Mouse (Mus musculus) left cerebral cortex, postnatal 10 days (tissue): ENCODE results near the gene Zswim9. TPM values are rescaled to one million over a fixed set of nuclear protein-coding genes. Genes with fewer than 3 reads are reported as not detected.
"Not testable (repeated sequence)": the region's sequence is repeated elsewhere in the genome, so short reads cannot be mapped to it uniquely, and the experiment has no call there.

Source experiments
- DNase-seq, 2 experiments: peaks; one replicate each; pipeline ENCODE4 v3.0.0; 2021 to 2022; ENCODE audit warnings: low spot score in 2 of 2, mixed read lengths in 1 of 2; ENCODE audit errors: extremely low spot score in 1 of 2
- intact Hi-C: fragments of 180-260 bp; cut with DNase I; formaldehyde crosslinking; loops from one replicate; pipeline ENCODE4 v1.15.1; 2025
- total RNA-seq, 2 experiments: library from RNA; stranded (reverse); gene quantifications; 2 replicates each; pipeline ENCODE4 v1.2.3; 2021

The Zswim9 gene
- total RNA-seq = 10 to 100 TPM; 12.4 to 13.0 TPM

DNA sequence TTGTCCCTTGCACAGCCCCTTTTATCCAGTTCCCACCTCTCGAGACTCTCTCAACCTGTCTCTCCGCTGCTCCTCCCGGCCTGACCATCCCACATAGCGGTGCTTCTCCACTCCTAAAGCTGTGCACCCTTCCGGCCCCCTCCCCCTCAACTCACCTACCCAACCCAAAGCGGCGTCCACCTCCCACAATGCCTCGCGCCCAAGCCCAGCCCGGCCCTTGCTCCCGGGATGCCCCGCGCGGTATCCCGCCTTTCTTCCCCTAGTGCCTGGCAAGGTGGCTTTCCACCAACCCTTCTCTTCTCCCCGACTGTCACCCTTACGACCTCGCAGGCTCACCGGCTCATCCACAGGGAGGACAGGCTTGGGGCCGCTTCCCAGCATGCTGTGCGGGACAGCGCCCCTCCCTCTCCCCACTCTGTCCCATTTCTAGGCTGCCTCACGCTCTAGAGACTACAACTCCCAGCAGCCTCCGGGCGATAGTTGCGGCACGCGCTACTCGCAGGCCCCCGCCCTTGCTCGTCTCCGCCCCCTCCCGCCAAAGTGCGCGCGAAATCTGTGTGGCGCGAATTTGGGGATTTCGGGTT, at the start of gene Zswim9:
TSS of gene Zswim9 (minus strand) at position 414 of the 584 bp plus-strand sequence.
- intact Hi-C loops = no loop called here
- peak; percentile 91 to 95 for DNase-seq

GRCm38 (mm10) chr7:13324316-13324715, 45.8 kb upstream of the Zswim9 start, which contains the start of gene Pla2g4c:
Gene Pla2g4c, plus strand, starts transcription at chr7:13324655.
- intact Hi-C loops = no loop called here
- no peak for DNase-seq

DNA sequence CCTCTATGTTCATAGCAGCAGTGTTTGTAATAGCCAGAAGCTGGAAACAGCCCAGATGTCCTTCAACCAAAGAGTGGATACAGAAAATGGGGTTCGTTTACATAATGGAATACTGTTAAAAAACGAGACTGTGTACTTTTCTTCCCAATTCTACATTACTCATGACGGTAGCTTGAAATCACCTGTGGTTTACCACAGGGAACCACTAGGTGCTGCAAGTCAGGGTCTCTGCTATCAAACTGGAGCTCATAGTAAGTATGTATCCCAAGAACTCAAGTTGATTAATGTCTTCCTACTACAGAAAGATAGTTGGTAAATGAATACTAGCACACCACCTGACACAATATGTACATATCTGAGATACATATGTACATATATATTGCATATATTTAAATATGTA, 42.9 kb upstream of the Zswim9 start:
- DNase-seq = no peak
- intact Hi-C loops = no loop called here

DNA sequence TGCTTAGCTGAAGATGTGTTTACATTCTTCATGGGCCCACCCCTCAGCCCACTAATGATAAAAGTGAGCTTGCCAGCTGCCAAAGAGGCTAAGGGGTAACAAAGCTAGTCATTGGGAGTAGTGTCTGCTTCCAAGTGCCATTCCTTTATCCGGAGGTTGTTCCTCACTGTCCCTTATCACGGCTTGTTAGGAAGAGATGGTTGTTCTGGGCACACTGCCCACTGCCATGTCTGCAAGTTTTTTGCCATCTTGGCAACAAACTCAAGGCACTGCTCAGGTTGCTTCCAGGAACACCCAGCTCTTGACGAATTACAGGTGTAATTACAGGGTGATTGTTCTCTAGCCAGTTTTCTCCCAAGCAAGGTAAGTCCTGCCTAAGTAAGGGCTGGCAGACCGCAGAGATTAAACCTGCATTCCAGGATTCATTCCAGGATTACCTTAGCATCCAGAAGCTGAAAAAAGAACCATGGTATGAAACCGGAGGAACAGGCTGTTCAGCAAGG, 35.6 kb upstream of the Zswim9 start:
- no peak for DNase-seq
- intact Hi-C loops = no loop called here

DNA sequence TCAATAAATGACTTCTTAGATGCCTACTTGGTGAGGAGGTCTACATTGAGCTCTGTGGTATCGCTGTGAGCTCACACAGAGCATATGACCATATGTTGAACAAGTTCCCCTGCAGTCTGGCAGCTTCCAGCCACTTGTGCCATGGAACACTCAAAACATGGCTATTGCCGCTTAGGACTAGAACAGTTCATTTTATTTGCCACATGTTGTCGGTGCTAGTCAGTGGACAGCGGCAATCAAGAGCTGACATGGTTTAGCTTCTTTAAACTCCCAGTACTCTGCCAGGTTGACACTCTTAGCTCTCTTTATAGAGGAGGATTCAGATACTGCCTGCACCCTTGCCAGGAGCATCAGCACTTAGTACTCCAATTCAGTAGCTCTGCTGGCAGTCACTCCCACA, 32.9 kb upstream of the Zswim9 start:
- intact Hi-C loops = no loop called here
- DNase-seq = no peak

DNA sequence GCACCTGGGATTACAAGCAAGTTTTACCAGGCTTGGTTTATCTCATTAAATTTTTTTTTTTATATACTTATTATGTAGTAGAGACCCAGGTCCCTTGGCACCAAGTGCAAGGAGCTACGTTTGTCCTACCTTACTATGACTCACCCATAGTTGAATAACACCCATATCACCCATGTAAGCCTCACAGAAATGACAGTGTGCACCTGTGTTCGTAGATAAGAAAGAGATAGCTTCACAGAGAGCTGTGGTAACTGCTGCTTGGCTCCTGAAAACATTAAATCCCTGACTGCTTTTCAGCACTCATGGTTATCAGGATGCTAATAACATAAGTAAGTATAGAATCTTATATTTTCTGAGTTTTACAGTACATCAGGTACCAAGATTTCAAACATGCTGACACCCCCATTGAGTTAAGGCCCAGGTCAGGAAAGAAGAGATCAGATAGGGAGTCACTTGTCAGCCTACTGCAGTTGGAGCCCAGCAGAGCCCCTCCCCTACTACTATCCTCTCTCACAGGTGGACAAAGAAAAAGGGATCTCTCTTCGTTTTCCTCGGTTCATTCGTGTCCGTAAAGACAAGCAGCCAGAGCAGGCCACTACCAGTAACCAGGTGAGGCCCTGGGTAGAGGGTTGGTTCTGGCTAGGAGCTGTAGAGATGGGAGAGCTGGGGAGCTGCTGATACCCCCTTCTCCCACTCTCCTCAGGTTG, 32.1 kb upstream of the Zswim9 start:
- DNase-seq = no peak
- intact Hi-C loops = no loop called here

DNA sequence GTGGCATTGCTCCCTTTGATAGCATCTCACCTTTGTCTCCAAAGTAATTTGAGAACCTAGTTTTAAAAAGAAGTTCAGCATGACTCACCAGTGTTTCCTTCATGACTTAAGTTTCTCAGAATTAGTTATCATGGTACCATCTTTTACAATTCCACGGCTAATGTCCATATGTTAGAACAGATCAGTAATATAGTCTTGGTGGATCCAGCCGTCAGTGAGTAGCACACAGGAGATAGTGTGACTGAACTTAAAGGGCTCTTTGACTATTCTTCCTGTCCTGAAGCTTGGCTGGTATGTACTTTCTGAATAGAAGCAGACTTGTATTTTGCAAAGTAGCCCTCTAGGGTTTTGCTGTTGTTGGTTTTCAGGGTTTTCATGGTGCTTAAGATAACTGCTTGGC, 30.9 kb upstream of the Zswim9 start:
- no peak for DNase-seq
- intact Hi-C loops = no loop called here

DNA sequence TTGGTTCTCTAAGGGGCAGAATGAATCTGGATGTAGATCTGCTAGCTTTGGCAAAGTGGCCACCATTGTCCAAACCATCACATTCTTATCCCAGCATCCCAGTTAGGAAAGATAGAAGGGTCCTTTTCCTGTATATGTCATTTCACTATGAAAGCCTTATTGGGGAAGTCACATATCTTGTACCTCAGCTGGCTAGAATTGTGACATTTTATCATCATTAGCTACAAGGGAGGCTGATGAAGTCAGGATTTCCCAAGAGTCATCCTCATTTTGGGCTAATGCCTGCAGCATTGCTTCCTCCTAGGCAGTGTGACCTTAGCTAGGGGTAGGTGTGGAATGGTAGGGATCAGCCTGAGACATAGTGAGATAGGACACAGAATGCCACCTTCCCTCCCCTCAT, 24.9 kb upstream of the Zswim9 start:
- intact Hi-C loops = loop anchor here (5.0 kb wide), 1 partner anchor 209 kb away; no protein-coding TSS in a partner anchor
- DNase-seq = no peak

DNA sequence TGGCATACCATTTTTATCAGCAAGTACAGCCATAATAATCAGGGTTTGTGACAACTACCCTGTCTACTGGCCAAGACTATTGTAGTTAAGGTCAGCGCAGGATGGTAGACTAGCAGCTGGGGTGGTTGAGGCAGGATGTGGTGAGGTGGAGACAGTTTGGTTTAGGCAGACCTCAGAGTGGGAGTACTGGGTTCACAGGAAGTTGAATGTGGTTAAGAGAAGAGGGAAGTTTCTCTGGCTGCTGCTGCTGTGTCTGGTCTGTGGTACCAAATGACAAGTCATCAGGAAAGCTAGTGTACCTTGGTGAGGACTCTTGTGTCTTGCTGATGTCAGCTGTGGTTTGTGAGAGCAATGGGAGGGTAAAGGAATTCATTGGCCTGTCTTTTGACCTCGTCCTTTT, 24.3 kb upstream of the Zswim9 start:
- no peak for DNase-seq
- intact Hi-C loops = loop anchor here (5.0 kb wide), 1 partner anchor 210 kb away; no protein-coding TSS in a partner anchor

DNA sequence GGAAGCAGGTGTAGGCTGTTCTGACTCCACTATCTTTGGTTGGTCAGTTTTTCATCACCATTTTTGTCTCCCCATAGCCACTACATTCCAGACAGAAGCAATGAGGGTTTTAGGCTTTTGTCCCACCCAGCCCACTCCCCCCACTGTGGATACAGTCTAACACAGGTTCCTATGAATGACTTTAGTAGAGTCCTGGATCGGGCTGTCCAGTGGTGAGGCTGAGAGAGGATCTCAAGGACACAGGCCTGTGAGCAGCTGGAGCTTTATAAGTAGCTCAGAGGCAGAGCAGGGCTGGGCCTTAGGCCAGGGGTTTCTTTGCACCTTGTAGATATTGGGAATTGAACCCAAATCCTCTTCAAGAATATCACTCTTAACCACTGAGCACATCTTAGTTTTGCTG, 23.1 kb upstream of the Zswim9 start:
- intact Hi-C loops = loop anchor here (5.0 kb wide), 1 partner anchor 211 kb away; no protein-coding TSS in a partner anchor
- no peak for DNase-seq

- intact Hi-C loops = no loop called here
Measured at GRCm38 (mm10) chr7:13298821-13299220, 20.3 kb upstream of the Zswim9 start.

GRCm38 (mm10) chr7:13297636-13298035, 19.1 kb upstream of the Zswim9 start:
- intact Hi-C loops = no loop called here
- no peak for DNase-seq

More at GRCm38 (mm10) chr7:13298821-13299220, 20.3 kb upstream of the Zswim9 start:
- DNase-seq = no peak

DNA sequence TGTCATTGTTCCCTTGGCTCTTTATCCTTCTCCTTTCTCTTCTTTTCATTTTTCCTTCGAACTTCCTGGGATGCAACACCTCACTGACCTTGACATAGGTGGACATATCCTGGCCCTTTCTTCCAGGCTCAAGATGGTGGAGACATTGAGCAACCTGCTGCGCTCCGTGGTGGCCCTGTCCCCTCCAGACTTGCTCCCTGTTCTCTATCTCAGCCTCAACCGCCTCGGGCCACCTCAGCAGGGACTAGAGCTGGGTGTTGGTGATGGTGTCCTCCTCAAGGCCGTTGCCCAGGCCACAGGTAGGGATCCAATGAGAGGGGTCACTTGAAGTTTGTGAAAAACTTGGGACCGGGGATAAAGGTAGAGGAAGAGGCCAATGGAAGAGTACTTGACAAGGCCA, 16.7 kb upstream of the Zswim9 start:
- intact Hi-C loops = no loop called here
- DNase-seq = no peak

DNA sequence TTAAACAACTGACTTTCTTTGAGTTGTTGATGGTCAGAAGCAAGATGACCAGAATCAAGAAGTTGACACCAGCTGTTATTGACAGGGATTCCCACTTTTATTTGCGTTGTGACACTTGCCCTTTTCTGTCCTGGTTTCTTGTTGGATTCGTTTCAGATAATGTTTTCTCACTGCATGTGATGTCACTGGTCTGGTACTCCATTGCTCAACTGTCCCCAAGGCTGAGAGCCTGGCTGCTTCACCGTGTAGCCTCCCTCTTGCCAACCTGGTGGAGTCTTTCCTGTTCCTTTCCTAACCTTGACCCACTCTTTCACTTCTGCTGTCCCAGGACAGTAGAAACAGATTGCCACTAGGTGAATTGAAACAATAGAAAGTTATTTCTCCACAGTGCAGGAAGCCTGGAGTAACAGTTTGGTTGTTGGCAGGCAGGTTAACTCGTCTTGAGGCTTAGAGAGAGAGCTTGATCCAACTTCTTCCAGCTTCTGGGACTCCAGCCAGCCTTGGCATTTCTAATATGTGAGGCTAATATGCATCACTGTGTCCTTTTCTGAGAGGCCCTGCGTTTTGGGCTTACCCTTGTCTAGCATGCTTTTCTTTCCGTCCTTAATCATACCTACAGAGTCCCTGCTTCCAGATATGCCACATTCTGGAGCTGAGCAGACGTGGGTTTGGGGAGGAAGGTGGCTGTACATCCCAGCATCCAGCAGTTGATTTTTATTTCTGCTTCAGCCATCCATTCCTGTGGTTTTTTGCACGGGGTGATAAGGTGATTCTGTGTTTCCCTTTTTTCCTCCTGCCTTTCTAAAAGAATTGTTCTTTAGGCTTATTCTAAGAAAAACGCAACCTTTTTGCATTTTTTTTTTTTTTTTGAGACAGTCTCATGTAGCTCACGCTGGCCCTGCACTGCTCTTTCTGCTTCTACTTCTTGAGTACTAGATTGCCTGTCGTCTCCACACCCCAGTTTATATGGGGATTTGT, 15.6 kb upstream of the Zswim9 start:
- intact Hi-C loops = no loop called here
- DNase-seq = no peak

DNA sequence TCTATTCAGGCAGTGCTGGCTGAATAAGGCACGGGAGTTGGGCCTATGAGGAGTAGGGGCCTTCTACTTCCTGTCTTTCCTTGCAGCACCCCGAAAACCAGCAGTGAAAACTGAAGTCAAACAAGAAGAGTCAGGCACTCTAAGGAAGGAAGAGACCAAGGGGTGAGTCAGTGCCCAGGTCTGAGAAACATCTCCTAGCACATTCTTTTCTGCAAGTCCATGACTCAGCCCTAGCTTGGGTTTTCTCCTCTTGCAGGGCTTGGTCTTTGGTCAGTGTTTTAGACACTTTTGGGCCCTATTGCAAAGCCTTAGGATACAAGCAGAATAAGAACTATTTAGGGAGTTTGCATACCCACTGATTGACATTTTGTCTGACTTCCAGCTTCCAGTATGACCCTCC, 12.8 kb upstream of the Zswim9 start:
- intact Hi-C loops = no loop called here
- no peak for DNase-seq

DNA sequence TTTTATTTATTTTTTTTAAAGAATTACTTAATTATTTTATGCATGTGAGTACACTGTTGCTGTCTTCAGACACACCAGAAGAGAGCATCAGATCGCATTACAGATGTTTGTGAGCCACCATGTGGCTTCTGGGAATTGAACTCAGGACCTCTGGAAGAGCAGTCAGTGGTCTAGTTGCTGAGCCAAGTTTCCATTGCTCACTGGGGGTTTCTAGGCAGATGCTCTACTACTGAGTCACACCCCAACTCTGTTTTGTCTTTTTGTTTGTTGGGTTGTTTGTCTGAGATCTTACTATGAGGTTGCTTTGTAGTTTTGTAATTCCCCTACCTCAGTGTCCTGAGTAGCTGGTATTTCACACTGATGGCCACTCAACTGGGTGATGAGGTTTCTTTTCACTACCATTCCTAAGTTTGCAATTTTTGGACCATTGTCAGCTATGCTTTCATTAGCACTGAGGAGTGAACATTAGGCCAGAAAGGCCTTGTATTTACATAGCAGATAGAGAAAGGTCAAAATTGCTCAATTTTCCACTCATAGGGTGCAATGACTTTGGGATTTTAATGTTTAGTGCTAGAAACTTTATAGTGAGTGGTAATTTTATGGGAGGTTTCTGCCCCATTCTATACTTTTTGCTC, 11.6 kb upstream of the Zswim9 start:
- no peak for DNase-seq
- intact Hi-C loops = no loop called here

DNA sequence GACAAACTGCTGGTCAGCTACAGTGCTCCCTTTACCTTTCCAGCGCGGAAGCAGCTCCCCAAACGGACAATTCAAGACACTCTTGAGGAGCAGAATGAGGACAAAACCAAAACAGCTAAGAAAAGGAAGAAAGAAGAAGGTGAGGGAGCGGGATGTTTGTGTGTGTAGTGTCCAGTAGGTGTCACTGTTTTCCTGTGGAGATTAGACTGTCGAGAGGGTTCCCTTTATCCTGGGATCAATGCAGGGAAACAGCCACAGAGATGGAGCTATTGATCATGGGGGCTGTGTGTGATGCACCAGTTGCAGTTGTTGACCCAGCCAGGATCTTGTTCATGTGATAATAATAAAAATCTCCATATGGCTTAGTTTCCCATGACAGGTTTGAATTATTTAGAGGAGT, 10.1 kb upstream of the Zswim9 start:
- intact Hi-C loops = loop anchor here (5.0 kb wide), 2 partner anchors 224 to 231 kb away; no protein-coding TSS in a partner anchor
- DNase-seq = peak in 1 of 2 experiments; percentile 24

DNA sequence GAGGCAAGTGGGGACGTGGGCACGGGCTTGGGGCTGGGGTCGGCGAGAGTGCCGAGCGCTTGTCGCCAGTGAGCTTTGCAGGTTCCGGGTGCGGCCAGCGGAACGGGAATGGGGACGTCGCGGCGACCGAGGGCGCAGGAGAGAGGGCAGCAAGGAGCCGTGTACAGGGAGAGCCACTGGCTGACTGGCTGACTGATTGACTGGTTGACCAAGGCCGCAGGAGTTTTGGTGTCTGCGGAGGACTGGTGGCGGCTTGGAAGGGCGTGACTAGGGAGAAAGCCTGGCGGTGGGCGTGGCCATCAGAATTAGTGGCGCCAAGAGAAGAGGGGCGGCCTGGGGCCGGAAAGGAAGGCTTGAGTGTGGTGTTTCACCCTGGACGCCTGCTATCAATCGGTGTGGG, 436 bp upstream of the Zswim9 start:
- intact Hi-C loops, DNase-seq: not testable (repeated sequence)

DNA sequence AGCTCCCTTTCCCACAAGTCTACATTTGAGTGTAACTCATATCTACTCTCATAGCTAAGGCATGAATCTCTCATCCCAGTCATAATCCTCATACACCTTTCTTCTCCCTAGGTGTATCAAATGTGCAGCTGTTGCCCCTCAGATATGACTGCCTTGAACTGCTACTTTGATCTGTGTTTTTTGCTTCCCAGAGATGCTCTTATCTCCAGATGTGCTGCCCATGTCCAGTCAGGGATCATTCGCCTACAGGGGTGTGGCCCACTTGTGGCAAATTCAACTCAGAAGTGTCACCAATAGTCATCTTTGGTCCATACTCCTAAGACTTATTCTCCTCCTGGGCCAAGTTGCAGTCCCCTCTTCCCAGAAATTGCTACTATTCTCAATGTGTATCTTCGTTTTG, 688 bp downstream of the Zswim9 start:
- no peak for DNase-seq
- intact Hi-C loops = no loop called here
